Mouse (Mus musculus) kidney, postnatal 36 days (tissue): ENCODE results near the gene Obp2b.
"Not testable (repeated sequence)": the region's sequence is repeated elsewhere in the genome, so short reads cannot be mapped to it uniquely, and the experiment has no call there.

ENCODE experiments used
- DNase-seq, 2 experiments: peaks; one replicate each; pipeline ENCODE4 v3.0.0; 2021 to 2022; ENCODE audit warnings: mixed read lengths in 2 of 2

The Obp2b gene

DNA sequence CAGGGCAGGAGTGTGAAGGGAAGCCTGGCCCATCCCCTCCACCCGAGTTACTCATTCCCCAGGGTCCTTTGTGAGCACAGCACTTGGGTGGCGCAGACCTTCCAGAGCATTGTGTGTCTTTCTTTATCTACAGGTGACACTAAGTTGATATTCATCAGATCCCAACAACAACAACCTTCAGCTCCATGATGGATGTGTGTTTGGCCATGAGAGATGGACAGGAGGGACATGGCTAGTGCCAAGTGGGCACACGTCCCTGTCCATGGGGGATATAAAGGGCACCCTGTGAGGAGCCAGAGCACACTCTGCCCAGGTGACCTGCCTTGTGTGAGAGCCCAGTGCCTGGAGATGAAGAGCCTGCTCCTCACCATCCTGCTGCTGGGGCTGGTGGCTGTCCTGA lies at the start of gene Obp2b:
TSS of gene Obp2b (plus strand) at position 301 of the 400 bp plus-strand sequence.
- not testable (repeated sequence) for DNase-seq

DNA sequence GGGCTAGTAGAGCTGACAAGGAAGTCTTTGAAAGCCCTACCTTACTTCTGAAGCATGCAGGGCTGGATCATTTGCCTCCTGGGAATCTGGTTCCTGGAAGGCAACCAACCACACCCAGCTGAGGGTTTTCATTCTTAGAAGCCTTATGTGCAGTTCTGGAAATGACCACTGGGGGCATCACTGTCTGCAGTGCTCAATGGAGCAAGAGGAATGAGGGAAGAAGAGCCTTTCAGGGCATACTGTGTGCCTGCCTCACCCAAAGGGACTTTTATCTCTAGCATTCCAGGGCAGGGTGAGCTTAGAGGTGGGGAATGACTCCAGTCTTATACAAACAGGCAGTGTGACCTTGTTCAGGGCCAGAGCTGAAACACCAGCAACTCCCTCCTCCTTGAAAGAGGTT lies 42.2 kb upstream of the Obp2b start:
- peak; percentile 42 to 86 for DNase-seq

DNA sequence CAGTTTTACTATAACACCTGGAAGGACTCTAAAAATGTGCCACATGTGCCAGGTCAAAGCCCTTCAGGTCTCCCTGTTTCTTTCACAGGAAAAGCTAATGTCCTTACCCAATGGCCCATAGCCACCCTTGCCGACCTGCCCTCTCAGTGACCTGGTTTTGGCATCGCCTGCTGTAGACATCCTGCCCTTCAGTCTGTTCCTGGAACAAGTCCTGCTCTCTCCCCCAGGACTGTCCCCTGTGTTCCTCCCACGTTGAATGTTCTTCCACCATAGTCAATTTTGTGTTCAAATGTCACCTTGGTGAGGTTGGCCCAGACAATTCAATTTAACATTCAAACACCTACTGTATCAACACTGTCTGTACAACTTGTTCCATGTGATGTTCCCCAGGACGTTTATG lies 39.9 kb upstream of the Obp2b start:
- DNase-seq, result peak in 1 of 2 experiments; percentile 50

DNA sequence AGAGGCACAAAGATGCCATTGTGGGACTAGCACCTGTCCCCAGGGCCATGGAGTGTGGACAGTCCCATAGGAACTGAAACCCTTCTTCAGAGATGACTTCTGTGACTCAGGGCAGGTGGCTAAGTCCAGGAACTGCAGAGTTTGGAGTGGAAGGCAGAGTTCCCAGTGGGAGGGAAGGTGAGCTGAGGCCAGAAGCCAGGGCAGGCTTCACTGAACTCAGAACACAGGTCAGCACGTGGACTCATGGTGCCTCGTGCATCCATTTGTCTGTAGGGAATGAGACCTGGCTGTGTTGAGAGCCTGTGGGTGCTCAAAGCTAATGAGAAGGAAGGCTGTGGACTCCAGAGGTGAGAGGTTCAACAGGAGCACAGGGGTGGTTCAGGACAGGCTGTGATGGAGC lies 38.1 kb upstream of the Obp2b start:
- DNase-seq, result peak in 1 of 2 experiments; percentile 46

DNA sequence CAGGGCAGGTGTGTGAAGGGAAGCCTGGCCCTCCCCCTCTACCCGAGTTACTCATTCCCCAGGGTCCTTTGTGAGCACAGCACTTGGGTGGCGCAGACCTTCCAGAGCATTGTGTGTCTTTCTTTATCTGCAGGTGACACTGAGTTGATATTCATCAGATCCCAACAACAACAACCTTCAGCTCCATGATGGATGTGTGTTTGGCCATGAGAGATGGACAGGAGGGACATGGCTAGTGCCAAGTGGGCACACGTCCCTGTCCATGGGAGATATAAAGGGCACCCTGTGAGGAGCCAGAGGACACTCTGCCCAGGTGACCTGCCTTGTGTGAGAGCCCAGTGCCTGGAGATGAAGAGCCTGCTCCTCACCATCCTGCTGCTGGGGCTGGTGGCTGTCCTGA lies 37.1 kb upstream of the Obp2b start, which contains the start of gene Obp2a:
TSS of gene Obp2a (plus strand) at position 301 of the 400 bp plus-strand sequence.
- not testable (repeated sequence) for DNase-seq

DNA sequence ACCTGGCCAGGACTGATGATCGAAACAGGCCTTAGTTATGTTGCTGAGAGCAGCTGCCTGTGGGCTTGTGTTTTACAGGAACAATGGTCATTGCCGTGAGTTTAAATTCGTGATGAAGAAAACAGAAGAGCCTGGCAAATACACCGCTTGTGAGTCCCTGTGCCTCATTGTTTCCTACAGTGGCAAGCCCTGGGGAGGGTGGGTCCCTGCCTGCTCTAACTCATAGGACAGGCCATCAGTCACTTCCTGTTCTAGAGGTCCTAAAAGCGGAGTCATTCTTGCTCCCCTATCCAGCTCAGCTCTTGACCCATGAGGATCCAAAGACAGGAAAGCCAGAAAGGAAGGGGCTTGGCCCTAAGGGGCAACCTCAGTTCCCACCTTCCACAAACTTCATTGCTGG lies 35.8 kb upstream of the Obp2b start:
- no peak for DNase-seq

DNA sequence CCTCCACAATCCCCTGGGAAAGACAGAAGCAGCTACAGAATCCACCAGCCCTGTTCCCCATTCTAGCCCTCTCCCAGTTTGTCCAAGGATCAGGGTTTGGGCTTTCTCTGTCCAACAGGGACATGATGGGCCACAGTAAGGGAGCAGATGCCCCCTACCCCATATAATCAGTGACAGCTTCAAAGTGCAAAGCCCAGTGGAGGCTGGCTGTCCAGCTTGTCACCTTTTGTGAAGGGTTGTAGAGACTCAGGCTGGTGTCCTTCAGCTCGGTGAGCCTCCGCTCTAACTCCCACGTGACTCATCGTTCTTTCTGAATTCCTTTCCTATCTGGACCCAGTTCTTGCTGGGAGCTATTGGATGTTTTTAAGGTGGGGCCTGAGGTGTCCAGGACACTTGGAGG lies 33.1 kb upstream of the Obp2b start:
- DNase-seq, result no peak

DNA sequence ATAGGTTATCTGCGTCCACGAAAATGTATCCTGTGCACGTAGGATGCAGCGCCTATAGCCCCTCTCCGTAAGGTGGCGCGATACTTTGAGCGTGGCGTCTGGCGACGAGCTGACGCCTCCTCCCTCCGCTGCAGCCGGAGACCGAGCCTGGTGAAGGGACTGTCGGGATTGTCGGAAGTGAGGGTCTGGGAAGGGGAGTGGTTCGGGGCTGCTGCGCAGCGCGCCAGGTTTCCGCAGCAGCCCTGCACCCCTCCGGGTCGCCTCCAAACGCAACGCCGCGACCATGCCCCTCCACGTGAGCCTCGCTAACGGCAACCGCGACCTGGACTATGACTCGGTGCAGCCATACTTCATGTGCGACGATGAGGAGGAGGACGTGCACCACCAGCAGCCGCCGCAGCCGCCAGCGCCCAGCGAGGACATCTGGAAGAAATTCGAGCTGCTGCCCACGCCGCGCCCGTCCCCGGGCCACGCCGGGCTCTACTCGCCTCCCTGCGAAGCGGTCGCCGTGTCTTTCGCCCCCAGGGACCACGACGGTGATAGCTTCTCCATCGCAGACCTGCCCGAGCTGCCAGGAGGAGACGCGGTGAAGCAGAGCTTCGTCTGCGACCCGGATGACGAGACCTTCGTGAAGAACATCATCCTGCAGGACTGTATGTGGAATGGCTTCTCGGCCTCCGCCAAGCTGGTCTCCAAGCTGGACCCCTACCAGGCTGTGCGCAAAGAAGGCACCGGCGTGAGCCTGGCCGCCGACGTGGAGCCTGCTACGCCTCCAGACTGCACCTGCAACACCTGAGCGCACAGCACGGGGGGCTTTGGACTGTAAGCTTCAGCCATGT lies 29.9 kb upstream of the Obp2b start, which contains the start of gene Bmyc:
TSS of gene Bmyc (plus strand) at position 97 of the 839 bp plus-strand sequence.
- peak; percentile 63 to 80 for DNase-seq

DNA sequence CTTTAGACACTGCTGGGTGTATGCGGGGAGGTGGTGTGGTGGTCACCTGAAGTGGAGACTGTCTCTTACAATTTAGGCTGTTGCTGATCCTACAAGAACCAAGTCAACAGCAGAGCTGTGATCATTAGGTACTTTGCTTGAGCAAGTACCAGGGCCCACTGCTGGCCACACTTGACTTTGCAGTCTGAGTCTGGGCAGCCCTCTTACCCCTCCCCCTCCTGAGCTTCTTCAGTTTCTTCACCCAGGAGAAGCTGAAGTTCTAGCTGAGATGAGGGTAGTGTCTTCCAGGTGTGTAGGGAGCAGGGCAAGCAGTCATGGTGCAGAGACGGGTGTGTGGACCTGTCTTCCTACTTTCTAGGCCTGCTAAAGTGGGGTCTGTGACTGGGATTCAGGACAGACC lies 28.7 kb upstream of the Obp2b start:
- DNase-seq, result peak; percentile 9 to 56

DNA sequence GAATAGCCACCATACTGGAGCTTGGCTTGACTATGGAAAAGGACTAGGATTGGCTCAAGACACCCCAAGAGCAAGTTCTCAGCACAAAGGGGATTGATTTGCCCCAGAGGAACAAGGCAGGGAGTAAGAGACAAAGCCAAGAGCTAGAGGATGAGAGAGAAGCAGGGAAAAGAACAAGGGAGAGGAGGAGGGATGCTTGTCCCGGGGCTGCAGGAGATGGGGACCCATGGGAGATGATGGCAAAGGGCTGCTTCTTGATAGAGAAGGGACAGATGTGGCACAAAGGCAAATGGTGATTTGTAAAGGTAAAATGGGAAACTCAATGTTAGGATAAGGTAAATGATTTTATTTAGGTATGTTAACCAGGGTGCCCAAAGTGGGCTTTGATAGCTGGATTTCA lies 27.8 kb upstream of the Obp2b start:
- not testable (repeated sequence) for DNase-seq

DNA sequence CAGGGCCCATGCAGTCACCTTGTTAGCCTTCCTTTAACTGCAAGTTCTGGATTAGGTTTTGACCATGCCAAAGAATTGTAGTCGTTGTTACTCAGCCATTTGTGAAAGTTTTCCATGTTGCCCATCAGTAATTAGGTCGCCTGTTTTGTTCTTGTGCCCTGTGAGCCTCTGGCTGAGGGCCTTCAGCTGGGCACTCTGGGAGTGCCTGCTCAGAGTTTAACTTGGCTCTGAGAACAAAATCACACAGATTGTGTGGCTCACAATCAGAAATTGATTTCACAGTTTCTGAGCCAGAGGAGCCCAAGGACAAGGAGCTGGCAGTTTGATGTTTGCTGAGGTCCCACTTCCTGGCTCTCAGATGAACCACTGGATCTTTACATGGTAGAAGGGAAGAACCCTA lies 27.0 kb upstream of the Obp2b start:
- not testable (repeated sequence) for DNase-seq

DNA sequence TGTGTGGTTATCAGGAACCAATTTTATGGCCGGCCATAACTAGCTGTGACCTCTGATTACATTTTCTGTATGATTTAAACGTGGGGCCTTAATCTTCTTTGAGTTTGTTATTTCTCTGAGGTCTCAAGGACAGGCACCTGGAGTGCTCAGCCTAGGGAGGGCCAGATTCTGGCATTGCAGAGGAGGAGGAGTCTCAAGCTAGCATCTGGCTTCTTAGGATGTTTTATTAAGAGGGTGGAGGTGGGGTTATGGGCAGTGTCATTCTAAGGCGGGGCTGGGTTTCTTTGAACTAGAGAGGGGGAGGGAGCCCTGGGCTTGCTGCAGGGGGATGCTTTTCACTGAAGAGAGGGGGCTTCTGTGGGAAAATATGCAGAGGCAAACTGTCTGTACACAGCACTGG lies 25.2 kb upstream of the Obp2b start:
- not testable (repeated sequence) for DNase-seq

DNA sequence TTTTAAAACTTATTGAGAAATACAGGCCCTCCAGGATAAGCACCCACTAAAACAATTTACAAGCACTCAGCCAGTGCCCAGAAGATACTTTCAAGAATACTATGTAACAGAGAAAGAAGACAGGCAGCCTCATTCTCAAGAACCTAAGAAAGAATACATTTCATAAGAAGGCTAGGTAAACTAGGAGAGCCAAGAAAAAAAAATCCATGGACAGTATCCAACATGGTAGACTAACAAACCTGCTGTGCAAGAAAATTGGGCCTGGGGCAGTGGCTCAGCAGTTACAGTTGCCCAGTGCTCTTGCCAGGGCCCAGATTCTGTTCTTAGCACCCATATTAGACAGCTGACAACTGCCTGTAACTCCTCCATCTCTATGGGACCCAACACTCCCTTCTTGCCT lies 19.6 kb upstream of the Obp2b start:
- no peak for DNase-seq

DNA sequence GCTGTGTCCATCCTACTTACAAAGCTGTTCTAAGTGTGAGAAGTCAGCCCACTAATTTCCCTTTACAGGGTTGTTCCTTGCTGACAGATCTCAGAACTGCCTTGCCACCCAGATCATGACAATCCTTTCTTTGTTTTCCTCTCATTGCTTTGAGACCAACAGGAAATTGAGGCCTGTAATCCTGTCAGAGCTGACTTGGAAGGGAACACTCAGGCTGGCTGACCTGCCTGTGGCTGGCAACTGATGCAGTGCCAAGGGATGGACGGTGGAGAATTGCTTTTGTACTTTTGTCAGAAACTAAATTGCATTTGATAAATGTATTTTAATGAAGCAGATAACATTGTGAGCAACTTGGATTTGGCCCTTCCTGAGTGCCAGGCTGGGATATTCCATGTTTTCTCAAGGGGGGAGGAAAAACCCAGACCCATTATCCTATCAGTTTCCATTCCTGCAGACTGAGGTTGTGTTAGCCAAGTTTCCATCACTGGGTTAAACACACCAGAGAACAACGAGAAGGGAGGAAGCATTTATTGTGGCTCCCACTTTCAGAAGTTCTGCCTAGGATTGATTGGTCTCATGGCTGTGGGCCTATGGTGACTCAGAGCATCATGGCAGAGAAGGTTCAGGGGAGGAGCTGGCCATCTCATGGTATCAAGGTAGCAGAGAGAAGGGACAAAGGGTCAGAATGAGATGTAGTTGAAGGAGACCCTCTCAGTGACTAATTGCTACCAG lies 3.4 kb upstream of the Obp2b start:
- no peak for DNase-seq

DNA sequence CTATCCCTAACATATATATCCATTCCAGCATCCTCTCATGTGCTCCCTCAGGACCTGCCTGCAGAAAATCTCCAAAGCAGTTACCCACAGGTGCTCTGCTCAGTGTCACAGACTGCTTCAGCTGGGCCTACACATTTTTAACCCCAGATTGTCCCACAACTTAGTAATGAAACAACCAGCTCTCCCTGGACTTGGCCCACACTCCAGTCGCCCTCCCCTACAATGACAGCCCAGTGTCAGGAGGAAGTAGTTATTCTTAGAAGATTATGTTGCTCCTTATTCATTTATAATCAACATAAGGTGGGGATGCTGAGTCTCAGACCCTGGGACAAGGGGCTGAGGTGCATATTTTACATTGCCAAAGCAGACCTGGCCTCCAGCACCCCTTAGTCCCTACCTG lies 4.9 kb downstream of the Obp2b start:
- no peak for DNase-seq

DNA sequence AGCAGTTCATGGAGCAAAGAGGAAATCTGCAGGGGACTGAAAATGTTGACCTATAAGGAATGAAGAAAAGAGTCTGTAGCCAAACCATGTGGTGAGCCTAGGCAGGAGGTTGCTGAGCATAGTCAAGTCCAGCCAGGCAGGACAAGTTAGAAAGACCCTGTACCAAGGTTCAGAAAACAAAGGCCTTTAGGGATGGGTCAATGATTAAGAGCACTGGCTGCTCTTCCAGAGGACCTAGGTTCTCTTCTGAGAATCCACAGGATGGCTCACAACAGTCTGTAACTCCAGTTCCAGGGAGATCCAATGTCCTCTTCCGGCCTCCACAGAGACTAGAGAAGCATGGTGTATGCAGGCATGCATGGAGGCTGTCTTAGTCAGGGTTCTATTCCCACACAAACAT lies 17.4 kb downstream of the Obp2b start:
- peak; percentile 14 to 18 for DNase-seq

DNA sequence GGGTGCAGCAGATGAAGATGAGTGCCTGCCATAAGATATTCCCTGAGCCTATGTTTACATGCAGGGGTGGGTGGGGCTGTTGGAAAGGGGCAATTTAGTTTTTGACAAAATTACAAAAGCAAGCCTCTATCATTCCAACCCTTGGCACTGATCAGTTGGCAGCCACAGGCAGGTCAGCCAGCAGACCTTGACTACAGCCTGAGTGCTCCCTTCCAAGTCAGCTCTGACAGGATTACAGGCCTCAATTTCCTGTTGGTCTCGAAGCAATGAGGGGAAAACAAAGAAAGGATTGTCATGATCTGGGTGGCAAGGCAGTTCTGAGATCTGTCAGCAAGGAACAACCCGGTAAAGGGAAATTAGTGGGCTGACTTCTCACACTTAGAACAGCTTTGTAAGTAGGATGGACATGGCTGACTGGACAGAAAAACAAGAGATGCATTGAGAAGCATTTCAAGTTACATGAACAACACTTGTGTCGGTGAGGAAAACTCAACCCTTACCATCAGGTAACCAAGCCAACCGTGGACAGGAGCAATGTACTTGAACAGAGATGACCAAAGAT lies 21.3 kb downstream of the Obp2b start:
- no peak for DNase-seq

DNA sequence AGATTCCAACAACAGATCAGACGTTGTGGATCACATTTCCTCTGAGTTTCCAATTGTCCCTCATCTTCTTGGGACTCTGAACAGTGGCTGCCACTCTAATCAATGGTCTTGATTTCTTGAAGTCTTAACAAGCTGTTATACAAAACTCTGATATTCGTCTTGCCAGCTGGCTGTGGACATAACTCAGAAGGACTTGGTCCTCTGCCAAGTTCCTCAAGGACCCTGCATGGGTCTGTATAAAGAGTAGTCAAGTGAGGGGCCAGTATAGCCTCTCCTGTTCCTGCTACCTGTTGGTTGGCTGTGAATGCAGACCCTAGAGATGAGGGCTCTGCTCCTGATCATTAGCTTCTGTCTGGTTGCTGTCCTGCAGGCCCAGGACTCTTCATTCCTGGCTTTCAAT lies 28.5 kb downstream of the Obp2b start, which contains the start of gene Lcn3:
TSS of gene Lcn3 (plus strand) at position 301 of the 400 bp plus-strand sequence.
- DNase-seq, result no peak

DNA sequence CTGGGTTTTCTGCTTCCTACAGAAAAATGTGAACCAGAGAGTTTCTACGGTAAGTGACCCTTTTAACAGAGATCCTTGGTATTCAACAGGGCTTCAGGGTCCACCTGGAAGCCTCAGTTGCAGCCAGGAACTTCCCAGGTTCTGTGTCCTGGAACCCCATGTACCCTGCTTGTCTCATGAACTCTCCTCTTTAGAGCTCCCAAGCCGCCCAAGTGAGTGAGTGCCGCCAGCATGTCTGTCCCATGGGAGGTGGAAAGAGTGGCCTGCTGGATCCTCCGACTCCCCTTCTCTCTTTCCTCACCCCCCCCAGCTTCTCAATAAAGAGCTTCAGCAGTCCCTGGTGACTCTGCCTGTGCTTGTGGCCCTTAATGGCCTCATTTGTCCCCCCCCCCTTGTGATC lies 31.0 kb downstream of the Obp2b start:
- no peak for DNase-seq

DNA sequence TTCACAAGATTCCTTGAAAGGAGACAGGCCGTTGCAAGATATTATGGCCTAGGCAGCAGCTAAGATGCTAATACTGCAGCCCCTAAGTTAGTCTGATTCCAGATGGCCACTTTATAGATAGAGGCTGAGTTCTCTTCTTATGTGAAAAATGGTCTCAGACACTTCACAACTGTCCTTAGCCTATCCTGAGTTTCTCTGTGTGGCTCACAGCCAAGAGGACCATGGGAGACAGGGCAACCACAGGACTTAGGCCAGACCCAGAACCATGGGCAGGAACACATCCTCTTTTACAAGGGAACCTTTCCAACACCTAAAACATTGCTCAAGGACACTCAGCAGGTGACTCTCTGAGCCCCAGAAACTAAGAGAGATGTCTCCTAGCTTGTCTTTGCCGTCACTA lies 36.7 kb downstream of the Obp2b start:
- peak in 1 of 2 experiments; percentile 9 for DNase-seq

DNA sequence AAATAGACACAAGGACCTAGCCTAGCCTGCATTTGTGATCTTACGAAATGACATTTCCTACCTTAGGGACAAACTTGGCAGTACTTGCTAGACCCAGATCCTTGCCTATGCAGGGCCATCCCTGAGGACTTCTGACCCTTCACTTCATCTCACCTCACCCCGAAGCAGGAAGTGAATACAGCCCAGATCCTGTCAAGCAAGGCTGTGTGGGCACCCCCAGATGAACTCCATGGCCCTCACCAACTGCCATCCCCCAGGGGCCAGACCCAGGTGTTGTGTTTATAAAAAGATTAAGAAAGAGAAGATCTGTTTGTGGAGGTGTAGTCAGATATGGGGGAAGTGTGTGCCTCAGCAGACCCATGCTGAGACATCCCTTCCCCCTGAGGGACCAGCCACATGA lies 37.8 kb downstream of the Obp2b start:
- DNase-seq, result no peak

DNA sequence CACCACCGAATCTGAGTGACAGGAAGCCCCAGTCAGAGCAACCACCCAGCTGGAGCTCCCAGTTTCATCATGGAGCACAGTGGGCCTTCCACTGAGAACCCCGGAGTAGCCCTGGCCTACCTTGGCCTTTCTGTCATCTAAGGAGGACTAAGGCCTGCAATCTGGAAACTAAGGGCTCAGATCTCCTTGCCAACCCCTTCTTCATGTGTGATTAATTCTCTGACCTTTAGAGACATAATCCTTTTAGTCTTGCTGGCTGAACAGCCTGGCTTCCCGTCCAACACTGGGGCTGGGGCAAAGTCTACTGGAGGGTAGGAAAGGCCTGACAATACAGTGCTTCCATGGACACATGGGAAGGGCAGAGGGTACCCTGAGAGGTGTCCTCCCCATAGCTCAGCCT lies 39.2 kb downstream of the Obp2b start:
- DNase-seq, result peak; percentile 3 to 41

DNA sequence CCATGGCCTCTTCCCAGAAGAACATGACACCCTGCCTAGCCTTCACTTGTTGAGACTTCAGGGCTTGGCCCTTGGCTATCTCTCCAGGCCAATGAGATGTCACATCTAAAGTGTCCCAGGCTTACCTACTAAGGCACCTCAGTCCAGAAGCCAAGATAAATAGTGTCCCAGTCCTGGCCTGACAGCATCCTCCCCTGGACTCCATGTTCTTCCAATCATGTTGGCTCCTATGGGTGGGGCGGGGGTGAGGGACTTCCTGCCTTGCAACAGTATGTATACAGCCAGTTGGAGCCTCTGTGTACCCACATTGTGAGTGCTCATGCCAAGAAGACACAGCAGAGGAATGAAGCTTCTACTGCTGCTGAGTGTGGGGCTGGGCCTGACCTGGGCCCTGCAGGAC lies 39.9 kb downstream of the Obp2b start, which contains the start of gene Lcn11:
TSS of gene Lcn11 (plus strand) at position 301 of the 400 bp plus-strand sequence.
- no peak for DNase-seq
